Mouse (Mus musculus) spleen, postnatal 36 days (tissue): ENCODE measurements around the gene Sema5b.

Source experiments
- DNase-seq, 2 experiments: peaks; one replicate each; pipeline ENCODE4 v3.0.0; 2022; ENCODE audit warnings: low spot score in 2 of 2, mixed read lengths in 1 of 2

Sema5b gene

DNA sequence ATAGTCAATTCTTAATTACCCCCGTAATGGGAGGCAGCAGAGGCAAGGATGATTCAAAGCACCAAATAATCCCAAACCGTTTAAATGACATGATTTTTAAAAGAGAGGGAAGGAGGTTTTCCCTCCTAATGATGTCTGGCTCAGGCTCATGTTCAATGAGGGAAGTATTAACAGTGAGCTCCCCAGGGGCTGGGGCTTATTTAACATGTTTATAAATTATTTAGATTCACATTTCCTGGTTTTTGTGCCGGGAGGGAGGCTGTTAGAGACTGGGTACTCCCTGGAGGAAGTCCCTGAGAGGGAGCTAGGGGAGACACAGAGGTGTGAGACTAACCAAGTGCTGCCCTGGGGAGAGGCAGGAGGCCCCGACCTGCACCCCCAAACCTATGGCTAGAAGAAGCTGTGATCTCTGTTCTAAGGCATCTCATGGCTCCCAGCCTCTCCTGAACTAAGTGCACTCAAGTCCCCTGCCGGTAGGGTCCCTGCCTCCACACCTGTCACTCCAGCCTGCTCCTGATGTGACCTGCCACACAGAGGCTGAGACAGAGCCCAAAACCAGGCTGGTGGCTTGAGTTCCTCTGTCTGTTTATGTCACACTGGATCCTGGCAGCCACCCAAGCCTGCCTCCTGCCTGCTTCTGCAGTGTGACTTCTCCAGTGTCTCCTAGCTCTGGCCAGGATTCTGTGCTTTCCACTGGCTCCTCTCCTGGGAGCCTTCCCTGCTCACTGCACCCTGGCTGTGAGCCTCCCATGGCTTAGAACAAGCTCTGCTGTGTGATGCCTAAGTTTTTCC, 51.5 kb downstream of the Sema5b start:
- DNase-seq: no peak

DNA sequence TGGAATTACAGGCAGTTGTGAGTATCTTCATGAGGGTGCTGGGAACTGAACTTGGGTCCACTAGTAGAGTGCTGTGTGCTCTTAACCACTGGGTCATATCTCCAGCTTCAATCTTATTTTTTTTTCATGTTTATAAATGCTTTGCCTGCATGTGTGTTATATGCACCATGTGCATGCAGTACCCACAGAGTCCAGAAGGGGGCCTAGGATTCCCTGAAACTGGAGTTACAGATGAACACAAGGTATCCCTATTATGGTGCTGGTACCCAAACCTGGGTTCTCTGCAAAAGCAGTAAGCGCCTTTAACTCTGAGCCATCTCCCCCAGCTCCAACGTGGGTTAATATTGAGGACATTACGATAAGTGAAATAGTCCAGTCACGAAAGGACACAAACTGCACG, 52.5 kb downstream of the Sema5b start:
- no peak for DNase-seq

DNA sequence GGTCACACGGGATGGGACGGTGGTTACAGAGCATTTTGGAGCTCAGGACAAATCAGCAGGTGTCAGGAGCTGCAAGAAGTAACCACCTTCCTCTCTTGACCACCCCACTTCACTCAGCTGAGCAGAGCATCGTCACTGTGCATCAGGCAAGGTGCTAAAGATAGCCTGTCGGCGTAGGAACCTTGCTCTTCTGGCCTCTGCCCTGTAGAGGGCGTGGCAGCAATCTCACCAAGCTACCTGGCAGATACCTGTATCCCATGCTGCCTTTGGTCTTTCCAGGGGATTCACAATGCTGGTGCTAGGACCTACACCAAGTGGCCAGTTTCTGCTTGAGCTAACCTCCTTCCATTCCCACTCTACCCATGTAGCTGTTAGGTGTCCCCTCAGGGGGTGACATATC, 55.3 kb downstream of the Sema5b start:
- no peak for DNase-seq

DNA sequence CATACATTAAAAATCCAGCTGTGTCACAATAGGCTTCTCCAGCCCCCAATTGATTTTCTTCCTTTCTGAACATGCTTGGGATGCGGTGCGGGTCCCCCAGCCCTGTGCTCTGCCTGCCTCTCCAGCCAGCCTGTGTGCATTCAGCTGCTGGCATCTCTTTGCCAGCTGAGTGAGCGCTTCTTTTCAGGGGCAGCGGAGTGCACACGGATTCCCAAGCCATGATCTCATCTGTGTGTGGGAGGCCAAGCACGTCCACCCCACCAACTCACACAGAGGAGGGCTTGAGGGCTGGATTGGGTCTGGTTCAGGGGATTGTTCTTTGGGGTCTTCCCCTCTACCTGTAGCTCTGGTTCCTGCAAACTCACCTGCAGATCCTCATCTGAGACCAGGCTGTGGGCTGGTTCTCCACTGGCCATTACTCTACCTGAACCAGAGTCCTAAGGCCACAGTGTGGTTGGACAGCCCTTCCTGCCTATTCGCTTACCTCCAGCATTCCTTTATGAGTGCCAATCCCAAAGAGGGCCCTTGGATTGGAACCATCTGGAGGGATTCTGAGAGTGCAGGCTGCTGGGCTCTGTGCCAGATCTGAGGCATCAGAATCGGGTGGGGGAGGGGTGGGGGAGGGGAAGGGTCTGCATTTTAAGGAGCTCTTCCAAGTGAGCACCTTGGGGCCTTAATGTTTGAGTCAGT, 55.9 kb downstream of the Sema5b start:
- DNase-seq: no peak

DNA sequence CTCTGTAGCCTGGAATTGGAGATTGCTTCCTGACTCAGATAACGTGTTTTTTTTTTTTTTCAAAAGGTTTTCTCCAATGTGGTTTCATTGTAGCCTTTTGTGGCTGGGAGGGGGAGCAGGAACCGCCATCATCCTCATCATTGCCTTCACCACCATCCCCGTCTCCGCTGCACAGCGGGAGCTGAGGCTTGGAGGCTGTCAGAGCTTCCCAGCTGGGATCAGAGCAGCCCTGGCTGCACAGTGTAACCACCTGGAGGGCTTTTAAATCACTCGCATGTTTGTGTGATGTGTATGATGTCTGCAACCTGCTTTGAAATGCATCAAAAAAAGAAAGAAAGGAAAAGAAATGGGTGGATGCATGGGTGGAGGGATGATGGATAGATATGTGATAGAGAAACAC, 57.0 kb downstream of the Sema5b start:
- no peak for DNase-seq

DNA sequence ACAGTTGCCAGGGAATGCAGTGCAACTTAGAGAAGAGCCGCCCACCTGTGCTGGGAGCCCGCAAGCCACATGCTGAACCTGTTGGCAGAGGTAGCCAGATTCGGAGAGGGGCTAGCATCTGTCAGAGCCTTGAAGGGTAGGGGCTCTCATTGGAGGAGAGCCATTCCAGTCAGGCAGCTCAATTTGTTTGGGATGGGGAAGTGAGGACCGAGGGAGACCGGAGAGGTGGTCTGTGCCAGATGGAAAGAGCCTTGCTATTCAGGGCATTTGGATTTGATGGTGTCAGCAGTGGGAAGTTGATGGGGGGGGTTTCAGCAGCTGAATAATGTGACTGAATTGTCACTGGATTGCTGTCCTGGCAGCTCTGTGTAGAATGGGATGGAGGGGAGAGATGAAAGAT, 57.9 kb downstream of the Sema5b start:
- no peak for DNase-seq

DNA sequence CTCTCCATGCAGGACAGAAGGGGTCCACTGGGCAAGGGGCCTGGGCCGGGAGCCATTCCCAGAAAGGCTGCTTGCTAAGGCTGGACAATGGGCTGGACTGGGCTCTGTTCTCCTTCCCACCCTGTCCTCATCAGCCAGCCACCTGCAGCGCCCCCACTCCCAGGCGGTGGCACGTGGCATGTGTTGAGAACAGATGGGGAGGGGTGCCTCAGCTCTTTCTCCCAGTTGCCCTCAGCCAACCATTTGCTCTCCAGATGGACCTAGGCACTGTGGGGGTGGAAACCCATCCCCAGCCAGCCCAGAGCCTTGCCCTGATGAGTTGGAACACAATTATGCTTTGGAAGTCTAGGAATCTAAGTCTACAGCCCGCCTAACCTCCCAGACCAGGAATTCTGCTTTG, 59.3 kb downstream of the Sema5b start:
- DNase-seq: no peak

DNA sequence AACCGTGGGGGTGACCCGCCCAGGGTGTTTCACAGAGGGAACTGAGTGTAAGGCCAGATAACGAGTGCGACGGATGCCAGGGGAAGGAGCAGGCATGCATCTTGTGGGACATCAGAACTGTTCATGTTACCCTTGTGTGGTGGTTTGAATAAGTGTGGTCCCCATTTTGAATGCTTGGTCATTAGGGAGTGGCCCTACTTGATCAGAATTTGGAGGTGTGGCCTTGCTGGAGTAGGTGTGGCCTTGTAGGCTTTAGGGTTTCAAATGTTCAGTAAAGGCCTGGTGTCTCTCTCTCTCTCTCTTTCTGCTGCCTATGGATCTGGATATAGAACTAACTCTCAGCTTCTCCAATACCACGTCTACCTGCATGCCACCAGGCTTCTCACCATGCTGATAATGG, 60.5 kb downstream of the Sema5b start:
- no peak for DNase-seq

DNA sequence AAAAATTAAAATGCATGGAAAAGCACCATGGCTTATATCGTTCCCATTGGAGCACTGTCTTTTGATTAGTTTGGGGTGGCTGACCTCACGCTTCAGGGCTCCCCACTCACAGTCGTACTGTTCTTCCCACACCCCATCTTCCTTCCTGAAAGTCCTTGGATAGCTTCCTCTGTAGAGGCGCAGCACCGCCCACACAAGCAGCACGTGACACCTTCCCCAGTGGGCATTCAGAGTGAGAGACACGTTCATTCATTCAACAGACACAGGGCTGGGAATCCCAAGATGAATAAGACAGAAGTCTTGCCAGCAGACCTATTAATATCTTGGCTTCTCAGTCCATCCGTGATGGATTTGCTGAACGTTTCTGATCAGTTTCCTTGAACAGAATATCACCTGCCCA, 61.6 kb downstream of the Sema5b start:
- DNase-seq: no peak

DNA sequence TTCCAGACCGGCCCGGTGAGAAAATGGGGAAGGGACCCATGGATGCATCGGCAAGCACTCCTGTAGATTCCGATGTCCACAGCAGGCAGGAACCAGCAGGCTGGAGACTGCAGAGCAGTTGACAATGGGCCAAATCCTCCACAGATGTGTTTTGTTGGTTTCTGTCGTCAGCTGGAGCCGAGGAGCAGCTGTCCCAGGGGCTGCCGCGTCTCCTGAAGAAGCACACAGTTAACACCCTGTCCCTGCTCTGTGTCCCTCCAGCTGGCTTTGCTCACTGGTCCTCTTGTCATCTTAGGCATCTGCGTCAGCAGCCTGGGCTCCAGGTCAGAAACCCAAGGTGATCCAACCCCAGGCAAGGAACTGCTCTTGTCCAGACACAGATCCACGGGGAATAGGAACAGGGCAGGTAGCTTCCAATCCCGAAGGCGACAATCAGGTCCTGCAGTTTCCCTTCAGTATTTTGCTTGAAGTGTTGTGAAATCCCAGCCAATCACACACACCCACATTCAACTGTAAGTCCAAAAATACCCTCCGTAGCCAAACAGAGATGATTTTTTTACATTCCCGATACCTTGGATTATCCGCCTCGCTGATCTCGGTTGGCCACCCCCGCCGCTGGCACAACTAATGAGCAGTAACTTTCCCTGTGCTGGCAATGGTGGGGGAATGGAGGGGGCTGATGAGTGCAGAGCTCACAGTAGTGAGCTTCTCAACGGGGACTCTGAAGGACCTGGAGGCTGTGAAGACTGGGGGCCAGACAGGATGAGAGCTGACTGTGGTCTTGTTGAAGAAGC, 63.0 kb downstream of the Sema5b start:
- no peak for DNase-seq

DNA sequence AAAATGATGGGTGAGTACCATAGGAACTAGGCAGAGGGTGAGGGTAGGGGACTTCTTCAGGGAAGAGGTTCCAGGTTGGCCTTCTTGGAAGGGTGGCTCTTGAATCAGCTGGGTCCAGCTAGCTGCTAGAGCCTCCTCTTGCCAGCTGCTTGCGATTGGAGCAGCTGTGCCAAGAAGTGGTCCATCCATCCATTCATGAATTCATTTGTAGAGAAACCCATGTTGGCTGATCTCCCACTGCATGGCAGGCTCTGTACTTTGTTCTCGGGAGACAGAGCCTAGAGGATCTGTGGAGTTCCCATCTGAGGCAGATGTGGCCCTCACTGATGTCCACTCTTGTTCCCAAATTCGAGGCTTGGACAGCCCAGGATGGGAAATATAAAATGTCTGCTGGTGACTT, 66.3 kb downstream of the Sema5b start:
- no peak for DNase-seq

DNA sequence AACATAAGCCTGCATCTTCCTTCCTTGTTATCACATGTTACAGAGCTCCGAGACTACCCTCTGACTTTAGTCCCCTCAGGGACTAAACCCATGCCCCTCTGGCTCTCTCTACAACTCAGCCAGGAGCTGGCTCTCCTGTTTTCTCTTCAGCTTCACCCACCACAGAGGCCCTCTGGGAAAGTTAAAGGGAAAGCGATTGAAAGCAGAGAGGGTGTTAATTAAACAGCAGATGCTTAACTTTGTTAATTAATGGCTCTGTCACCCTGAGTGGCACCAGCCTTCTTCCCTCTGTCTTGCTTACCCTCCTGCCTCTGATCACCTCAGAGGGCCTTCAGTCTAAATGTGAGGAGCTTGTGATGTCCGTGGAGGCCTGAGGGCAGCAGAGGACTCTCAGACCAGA, 67.3 kb downstream of the Sema5b start:
- no peak for DNase-seq

DNA sequence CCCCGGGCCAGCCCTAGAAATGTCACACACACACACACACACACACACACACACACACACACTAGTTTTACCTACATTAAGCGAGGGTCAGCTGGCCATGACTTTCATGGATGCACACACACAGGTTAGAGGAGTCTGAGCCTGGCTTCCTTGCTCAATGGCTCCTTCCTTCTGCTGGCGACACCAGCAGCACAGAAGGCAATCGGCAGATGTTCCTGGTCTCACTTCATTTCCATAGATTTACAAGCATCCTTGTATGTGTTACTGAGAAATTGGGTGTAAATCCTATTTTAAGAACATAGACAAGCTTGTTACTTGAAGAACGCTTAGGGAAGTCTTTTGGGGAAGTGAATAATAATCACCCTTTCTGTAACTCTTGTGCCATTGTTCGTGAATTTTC, 68.6 kb downstream of the Sema5b start:
- no peak for DNase-seq

DNA sequence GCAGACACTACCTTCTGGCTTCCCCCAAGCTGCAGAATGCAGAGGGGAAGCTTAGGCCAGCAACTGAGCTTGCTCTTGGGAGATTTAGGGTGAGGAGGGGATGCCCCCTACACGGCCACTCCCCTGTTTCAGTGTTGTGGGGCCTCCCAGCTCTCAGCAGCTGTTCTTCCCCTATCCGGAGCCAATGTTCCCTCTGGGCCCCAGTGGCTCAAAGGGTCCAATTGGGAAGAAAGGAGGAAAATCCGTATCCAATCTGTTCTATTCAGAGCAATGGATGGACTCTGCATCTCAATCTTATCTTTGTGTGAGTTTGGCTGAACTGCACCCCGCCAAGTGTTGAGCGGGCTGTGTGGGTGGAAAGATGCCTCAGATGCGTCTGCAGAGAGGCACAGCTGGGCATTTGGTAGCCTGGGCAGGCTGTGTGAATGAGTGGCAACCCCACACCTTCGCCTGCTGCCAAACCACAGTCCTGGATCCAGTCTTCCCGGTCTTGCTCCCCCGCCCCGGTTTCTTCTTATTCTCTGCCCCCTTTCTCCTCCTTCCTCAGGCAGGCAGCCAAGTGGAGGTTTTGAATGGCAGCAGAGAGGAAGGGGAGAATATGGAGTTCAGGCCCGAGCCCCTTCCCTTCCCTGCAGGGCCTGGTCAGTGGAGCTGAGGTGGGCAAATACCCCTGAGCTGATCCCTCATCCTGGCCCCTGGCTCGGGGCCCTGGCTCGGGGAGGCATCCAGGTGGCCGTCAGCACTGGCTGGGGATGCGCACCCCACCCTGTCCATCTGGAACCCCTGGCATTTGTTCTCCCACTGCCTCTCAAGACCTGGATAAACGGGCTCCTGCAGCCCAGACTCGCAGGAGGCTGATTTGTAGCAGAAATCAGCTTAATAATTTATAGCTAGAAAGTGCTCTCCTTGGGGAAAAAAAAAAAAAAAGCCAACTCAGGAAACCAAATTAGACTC, 73.2 kb downstream of the Sema5b start:
- no peak for DNase-seq

DNA sequence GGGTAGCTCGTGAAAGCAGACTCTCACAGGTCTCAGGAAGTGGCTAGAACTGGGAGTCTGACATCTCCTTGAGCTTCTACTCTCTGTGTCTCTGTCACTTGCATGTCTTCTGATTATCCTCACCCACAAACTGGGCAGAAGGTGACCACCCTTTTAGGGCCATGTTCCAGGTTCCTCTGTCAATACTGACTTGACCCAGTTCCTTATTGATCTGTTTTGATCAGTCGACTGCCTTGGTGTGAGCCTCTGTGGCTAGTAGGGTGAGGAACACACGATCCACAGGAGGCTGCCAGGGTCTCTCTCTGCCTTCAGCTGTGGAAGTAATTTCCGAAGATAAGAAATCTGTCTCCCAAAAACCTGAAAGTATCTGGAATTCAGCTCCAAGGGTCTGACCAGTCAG, 76.8 kb downstream of the Sema5b start:
- DNase-seq: no peak

DNA sequence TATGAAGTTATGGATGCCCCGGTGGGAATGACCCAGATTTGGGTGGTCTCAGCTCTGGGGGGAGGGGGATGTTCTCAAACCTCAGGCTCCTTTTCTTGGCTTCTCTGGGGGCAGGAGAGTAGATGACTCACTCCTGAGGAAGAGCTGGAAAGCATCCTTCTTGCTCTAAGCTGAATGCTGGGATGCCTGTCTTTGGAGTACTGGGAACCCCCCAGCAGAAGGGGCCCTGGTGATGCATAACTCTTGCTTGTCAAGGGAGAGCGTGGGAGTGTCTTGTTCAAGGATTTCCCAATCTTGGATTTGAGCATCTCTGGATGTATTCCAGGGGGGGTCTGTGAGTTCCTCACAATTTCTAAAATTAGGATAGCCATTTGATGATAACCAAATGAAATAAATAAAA, 82.1 kb downstream of the Sema5b start:
- DNase-seq: no peak

DNA sequence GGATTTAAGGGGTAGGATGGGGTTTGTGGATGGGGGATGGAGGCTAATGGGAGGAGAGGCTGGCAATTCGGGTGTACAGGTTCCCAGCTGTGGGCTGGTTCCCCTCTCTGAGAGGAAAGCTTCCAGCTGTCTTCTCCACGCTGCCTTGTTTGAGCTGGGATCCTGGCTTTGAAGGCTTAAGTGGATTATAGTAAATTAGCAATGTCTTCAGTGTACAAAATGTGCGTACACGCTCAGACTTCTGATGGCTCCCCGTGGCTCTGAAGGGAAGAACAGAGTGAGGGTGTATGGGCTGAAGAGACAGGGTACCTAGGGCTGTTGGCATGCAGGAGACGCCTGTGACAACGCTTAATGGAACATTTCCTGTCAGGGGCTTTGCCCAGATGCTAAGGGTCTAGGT, 83.0 kb downstream of the Sema5b start:
- DNase-seq: no peak

DNA sequence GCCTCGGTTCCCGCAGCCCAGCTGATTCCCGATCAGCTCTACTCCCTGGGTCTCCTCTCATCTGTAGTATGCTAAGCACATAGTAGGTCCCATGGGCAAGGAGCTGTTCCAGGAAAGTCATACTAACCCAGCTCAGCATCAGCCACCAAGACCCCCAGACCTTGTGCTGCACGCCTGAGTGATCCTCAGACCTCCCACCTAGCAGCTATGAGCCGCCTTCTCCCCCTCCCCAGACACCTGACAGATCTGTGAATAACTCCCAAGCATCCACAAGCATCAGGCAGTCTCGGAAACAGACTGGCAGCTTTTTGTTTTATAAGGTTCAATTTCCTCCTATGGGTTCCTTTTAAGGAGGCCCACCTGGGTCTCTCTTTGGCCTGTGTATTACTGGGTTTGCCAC, 83.9 kb downstream of the Sema5b start:
- no peak for DNase-seq

DNA sequence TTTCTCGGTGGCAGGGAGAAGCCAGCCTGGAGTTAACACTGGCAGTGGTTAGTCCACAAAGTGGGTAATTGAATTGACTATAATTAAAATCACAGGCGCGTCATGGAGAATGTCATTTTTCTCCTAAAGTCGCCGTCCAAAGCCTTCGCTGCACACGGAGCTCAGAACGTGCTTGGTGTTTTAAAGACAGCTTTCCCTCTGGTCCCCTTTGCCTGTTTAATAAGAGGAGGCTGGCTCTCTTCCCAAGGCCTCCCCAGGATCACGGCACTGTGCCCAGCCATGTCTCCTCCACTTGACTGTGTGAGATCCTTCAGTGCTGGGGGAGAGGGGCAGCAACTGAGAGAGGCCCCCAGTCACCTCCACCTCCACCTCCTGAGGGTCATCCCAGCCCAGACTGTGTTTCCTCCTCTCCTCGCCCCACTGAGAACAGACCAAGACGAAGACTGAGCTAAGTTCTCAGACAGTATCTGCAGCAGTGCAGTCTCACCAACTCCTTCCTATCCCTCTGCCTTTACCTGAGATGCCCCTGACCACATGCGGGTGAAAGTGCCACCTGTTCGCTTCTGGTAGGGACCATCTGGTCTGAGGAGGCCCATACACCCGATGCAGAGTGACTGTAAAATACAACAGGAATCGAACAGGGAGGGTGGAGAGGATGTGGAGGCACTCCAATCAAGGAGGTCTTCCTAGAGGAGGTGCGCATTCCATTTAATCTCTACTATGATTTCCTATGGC, 84.5 kb downstream of the Sema5b start:
- DNase-seq: no peak

DNA sequence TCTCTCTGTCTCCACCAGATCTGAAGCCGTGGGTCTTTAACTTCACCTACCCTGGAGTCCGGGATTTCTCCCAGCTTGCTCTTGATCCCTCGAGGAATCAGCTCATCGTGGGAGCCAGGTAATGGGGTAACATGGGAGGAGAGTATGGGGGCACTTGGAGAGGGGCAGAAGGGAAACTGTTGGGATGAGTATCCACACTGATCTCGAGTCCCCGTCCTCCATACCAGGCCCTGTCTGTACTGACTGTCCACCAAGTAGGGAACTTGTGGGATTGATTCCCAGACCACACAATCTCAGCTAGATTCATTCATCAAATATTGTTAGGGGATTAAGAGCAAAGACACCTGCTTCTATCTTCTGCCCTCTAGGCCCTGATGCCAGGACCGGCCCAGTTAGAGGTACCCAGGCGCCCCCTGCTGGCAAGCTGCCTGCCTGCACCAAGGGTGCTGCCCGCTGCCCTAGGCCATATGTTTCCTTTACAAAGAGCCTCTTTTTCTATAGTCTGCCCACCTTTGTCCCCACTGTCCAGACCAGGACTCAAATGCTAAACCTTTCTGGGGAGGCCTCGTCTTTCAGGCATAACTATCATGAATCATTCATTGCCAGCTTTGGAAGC, 87.2 kb downstream of the Sema5b start:
- peak; percentile 19 to 24 for DNase-seq
